Mouse (Mus musculus) lung, adult 2 months (tissue): Measurements from ENCODE around the gene Slc6a1.

ENCODE experiments used
- CTCF ChIP-seq: fragments of 200-500 bp; IDR thresholded peaks from 2 replicates; pipeline ENCODE4 v1.5.1; 2011; ENCODE audit warnings: mild to moderate bottlenecking, low read length, control low read depth; ENCODE audit not compliant: insufficient read depth
- POLR2A ChIP-seq: fragments of 200-500 bp; IDR thresholded peaks from 2 replicates; pipeline ENCODE4 v1.6.1; 2011; ENCODE audit warnings: low read depth, mild to moderate bottlenecking, control low read depth, low read length, borderline replicate concordance; ENCODE audit errors: extremely low read depth

- TF ChIP-seq POLR2A (no peak), CTCF (no peak)
These were observed 38.1 kb downstream of the Slc6a1 start for GRCm38 (mm10) chr6:114320511-114320910.
